Comparison of ENCODE assay signal across 8 mouse cellular contexts in genomic region chr13:13523625-13524584, GRCm38 (mm10).
DNase-seq lines count a peak whose midpoint lies in the region; ATAC-seq and TF ChIP-seq lines count a peak whose summit lies in the region.

No protein-coding gene starts in this region.

- no peak; the same call in 1 of the 2 replicates for ATAC-seq in heart, embryonic 16.5 days (replicated peaks; ENCODE audit: extremely low read depth, insufficient read depth, low FRiP score)
- ATAC-seq in erythroblast, adult 5-6 weeks (replicated peaks; ENCODE audit: low FRiP score, poor library complexity, severe bottlenecking) = no peak

- no peak overlapping the region for H3K4me2 ChIP-seq in heart, embryonic 16.5 days (ENCODE audit: low read depth, low read length)

- WGBS in heart, embryonic 16.5 days = 61% methylated on average over 9 of the region's 9 CpGs
- 69% methylated on average over 9 of the region's 9 CpGs for WGBS in heart, adult 2 months

- H3K9me3 ChIP-seq in heart, embryonic 16.5 days (replicated peaks; ENCODE audit: control insufficient read depth, low read length) = no peaks in the 10 kb centered on the region

- H3K9ac ChIP-seq in heart, embryonic 16.5 days (ENCODE audit: low read length) = no peak overlapping the region
- no peak overlapping the region for H3K9ac ChIP-seq in heart, adult 2 months (ENCODE audit: low read depth, low read length)

- intact Hi-C loops in heart, adult 2 months (cut with DNase I) = no loop called here

- no peak for TF ChIP-seq CTCF in heart, adult 2 months (IDR thresholded peaks at IDR 0.05)

- H3K4me1 ChIP-seq in heart, embryonic 16.5 days (ENCODE audit: control insufficient read depth, insufficient read depth, low read length) = peaks cover 7% of the 10 kb centered on the region
- H3K4me1 ChIP-seq in heart, adult 2 months (ENCODE audit: control insufficient read depth, insufficient read depth, low read length) = no peaks in the 10 kb centered on the region

- no peaks in the 10 kb centered on the region for H3K79me2 ChIP-seq in heart, adult 2 months (replicated peaks; ENCODE audit: control insufficient read depth, insufficient read depth, low read length)

- no peaks in the 10 kb centered on the region for H3K27me3 ChIP-seq in heart, embryonic 16.5 days (ENCODE audit: control insufficient read depth, insufficient read depth, low read length)
- H3K27me3 ChIP-seq in heart, adult 2 months (ENCODE audit: control insufficient read depth, insufficient read depth, low read length) = no peaks in the 10 kb centered on the region

- no peak overlapping the region for H3K4me3 ChIP-seq in heart, embryonic 16.5 days (ENCODE audit: low read length)
- H3K4me3 ChIP-seq in heart, adult 2 months = no peak overlapping the region

- TF ChIP-seq POLR2A in heart, adult 2 months (IDR thresholded peaks at IDR 0.05; ENCODE audit: insufficient read depth, low read depth, low read length) = no peak

- peak overlapping the region; percentile 46; the same call in 1 of the 2 replicates for H3K27ac ChIP-seq in heart, embryonic 16.5 days (ENCODE audit: low read length)
- H3K27ac ChIP-seq in heart, adult 2 months = no peak overlapping the region

- H3K36me3 ChIP-seq in heart, embryonic 16.5 days (ENCODE audit: control insufficient read depth, insufficient read depth) = no peaks in the 10 kb centered on the region
- no peaks in the 10 kb centered on the region for H3K36me3 ChIP-seq in heart, adult 2 months (ENCODE audit: control insufficient read depth, insufficient read depth, low read length)

- no peak for TF ChIP-seq EP300 in heart, adult 2 months (IDR thresholded peaks at IDR 0.05; ENCODE audit: insufficient read depth, low read depth, low read length)

- DNase-seq in heart, adult 2 months = no peak
- peak; percentile 24 for DNase-seq in retina, postnatal 1 day
- no peak for DNase-seq in retina, embryonic 14.5 days (ENCODE audit: low spot score)
- DNase-seq in lung, postnatal 25 days (ENCODE audit: low spot score) = peak; percentile 18
- no peak for DNase-seq in urinary bladder, postnatal 25 days (ENCODE audit: low spot score)
- DNase-seq in frontal cortex, postnatal 36 days (ENCODE audit: low spot score in 2 of 2) = no peak

Comparison
In these comparisons a context has a peak if more than half of its experiments do, and no peak if none do; other contexts are left out.
1. DNase-seq: peak in retina, postnatal 1 day (single experiment) and lung, postnatal 25 days (single experiment); none in heart, adult 2 months (0 of 2), retina, embryonic 14.5 days (single experiment), urinary bladder, postnatal 25 days (single experiment) and frontal cortex, postnatal 36 days (0 of 2).